Mouse (Mus musculus): ENCODE data around the gene Fam20c. TPM values are rescaled to one million over a fixed set of nuclear protein-coding genes. Genes with fewer than 3 reads are reported as not detected.

Gene Fam20c
- polyA plus RNA-seq, 1 experiment from 2014 or later, result 5.4 TPM

DNA sequence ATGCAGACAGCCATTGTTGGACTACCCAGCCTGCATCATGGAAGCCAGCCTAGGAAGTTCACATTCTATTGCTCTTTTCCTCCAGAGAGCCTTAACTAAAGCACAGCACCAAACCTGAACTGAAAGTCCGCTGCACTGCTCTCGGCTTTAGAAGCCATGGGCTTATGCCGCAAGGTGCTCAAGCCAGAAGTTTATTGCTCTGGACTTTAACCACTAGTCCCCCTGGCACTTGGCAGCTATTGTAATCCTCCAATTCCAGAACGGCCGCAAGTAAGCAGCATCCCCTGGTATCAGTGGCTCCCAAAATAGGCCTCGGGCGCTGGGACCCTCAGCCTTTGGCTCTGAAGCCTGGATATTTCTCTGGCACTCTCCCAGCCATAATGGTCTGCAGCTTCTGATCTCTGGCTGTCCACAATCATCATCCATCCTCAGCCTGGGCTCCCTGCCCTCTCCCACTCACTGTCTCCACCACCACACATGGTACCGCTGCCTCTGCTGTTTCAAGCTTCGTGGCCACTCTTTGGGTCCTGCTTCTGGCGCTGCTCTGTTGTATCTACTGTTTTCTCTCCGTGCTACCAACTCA, 20.9 kb upstream of the Fam20c start:
- Histone ChIP-seq H3K27ac (ENCODE audit: low read length) (peak overlapping the region; percentile 85), H3K9ac (ENCODE audit: low read length) (no peak overlapping the region), H3K27me3 (ENCODE audit: control insufficient read depth, insufficient read depth, low read length) (no peaks in the 10 kb centered on the region), H3K4me3 (ENCODE audit: low read length) (peak overlapping the region; percentile 5; the same call in 1 of the 2 replicates), H3K4me2 (ENCODE audit: low read depth, low read length) (peak overlapping the region; percentile 43), H3K36me3 (ENCODE audit: control insufficient read depth, insufficient read depth) (no peaks in the 10 kb centered on the region), H3K9me3 (replicated peaks; ENCODE audit: control insufficient read depth, low read length) (no peaks in the 10 kb centered on the region; the same call in 1 of the 2 replicates), H3K4me1 (ENCODE audit: control insufficient read depth, insufficient read depth, low read length) (peaks cover 12% of the 10 kb centered on the region)
- WGBS, result 49% methylated on average over 11 of the region's 11 CpGs
- peak; percentile 78 for ATAC-seq (replicated peaks; ENCODE audit: extremely low read depth, insufficient read depth, low FRiP score)

GRCm38 (mm10) chr5:138734018-138734417, 20.3 kb upstream of the Fam20c start:
- Histone ChIP-seq H3K4me1 (ENCODE audit: control insufficient read depth, insufficient read depth, low read length) (peaks cover 12% of the 10 kb centered on the region), H3K9me3 (replicated peaks; ENCODE audit: control insufficient read depth, low read length) (no peaks in the 10 kb centered on the region; the same call in 1 of the 2 replicates), H3K36me3 (ENCODE audit: control insufficient read depth, insufficient read depth) (no peaks in the 10 kb centered on the region), H3K9ac (ENCODE audit: low read length) (no peak overlapping the region), H3K27ac (ENCODE audit: low read length) (peak overlapping the region; percentile 85), H3K4me2 (ENCODE audit: low read depth, low read length) (peak overlapping the region; percentile 43), H3K27me3 (ENCODE audit: control insufficient read depth, insufficient read depth, low read length) (no peaks in the 10 kb centered on the region), H3K4me3 (ENCODE audit: low read length) (peak overlapping the region; percentile 5; the same call in 1 of the 2 replicates)
- peak; percentile 54 for ATAC-seq (replicated peaks; ENCODE audit: extremely low read depth, insufficient read depth, low FRiP score)
- WGBS, result 76% methylated on average over 14 of the region's 18 CpGs

DNA sequence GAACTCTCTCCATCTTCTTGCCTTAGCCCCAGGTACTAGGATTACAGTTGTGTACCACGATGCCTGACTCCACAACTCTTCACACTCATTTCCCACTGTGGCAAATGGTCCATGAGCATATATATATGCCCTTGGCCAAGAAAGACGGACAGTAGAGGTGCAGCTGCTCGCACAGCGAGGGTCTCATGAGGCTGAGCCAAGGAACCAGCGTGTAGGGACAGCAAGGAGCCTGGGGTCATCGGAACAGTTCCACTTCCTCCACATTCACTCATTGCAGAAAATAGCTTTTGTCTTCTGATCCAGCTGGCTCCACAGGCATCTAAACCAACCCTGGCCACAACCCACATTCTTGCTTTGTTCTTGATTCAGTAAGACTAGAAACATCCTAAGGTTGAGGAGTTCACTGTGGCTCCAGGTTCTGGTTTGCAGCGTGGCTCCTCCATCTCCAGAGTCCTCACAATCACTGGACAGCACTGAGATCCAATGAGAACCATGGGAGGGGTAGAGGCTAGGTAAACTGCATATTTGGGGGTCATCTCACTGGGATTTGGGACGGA, 19.0 kb upstream of the Fam20c start:
- ATAC-seq (replicated peaks; ENCODE audit: extremely low read depth, insufficient read depth, low FRiP score), result no peak
- no peak overlapping the region for H3K4me2 ChIP-seq (ENCODE audit: low read depth, low read length)
- H3K4me1 ChIP-seq (ENCODE audit: control insufficient read depth, insufficient read depth, low read length), result peaks cover 12% of the 10 kb centered on the region
- no peak overlapping the region for H3K4me3 ChIP-seq (ENCODE audit: low read length)
- 86% methylated on average over 8 of the region's 8 CpGs for WGBS
- no peaks in the 10 kb centered on the region for H3K36me3 ChIP-seq (ENCODE audit: control insufficient read depth, insufficient read depth)
- H3K9me3 ChIP-seq (replicated peaks; ENCODE audit: control insufficient read depth, low read length), result peaks cover 5% of the 10 kb centered on the region; the same call in 1 of the 2 replicates
- no peak overlapping the region for H3K27ac ChIP-seq (ENCODE audit: low read length)
- H3K9ac ChIP-seq (ENCODE audit: low read length), result no peak overlapping the region
- H3K27me3 ChIP-seq (ENCODE audit: control insufficient read depth, insufficient read depth, low read length), result no peaks in the 10 kb centered on the region

DNA sequence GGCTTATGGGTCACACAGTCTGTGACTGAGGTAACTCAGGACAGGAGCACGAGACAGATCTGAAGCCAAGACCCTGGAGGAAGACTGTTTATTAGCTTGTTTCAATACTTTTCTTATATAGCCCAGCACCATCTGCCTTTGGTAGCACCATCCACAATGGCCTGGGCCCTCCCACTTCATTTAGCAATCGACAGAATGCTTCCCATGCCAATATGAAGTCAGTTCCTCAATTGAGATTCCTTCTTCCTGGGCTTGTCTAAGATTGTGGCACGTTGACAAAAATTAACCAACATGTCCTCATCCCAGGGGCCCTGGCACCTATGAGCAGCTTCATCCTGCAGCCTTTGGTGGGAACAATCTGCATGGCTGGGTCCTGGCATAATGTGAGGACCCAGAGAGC, 14.2 kb upstream of the Fam20c start:
- no peak overlapping the region for H3K9ac ChIP-seq (ENCODE audit: low read length)
- no peaks in the 10 kb centered on the region for H3K27me3 ChIP-seq (ENCODE audit: control insufficient read depth, insufficient read depth, low read length)
- H3K4me3 ChIP-seq (ENCODE audit: low read length), result no peak overlapping the region
- no peak overlapping the region for H3K4me2 ChIP-seq (ENCODE audit: low read depth, low read length)
- 75% methylated on average over 3 of the region's 3 CpGs for WGBS
- no peak for ATAC-seq (replicated peaks; ENCODE audit: extremely low read depth, insufficient read depth, low FRiP score)
- H3K36me3 ChIP-seq (ENCODE audit: control insufficient read depth, insufficient read depth), result no peaks in the 10 kb centered on the region
- peaks cover 2% of the 10 kb centered on the region; the same call in 1 of the 2 replicates for H3K4me1 ChIP-seq (ENCODE audit: control insufficient read depth, insufficient read depth, low read length)
- H3K9me3 ChIP-seq (replicated peaks; ENCODE audit: control insufficient read depth, low read length), result peaks cover 5% of the 10 kb centered on the region; the same call in 1 of the 2 replicates
- no peak overlapping the region for H3K27ac ChIP-seq (ENCODE audit: low read length)

DNA sequence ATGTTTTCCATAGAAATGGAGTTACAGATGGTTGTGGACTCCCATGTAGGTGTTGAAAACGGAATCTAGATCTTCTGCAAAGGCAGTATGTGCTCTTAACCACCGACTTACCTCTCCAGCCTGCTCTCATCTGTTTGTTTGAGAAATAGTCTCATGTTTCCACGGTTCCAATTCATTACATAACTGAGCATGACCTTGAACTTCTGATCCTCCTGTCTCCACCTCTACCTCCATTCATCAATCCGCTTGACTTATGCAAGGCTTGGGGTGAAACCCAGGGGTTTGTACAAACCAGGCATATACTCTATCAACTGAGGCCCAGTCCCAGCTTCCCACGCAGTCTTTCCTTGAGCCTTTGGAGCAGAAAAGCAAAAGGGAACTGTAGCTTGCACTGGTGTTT, 12.8 kb upstream of the Fam20c start:
- H3K4me3 ChIP-seq (ENCODE audit: low read length), result no peak overlapping the region
- no peak overlapping the region for H3K4me2 ChIP-seq (ENCODE audit: low read depth, low read length)
- WGBS, result 76% methylated on average over 5 of the region's 5 CpGs
- no peak for ATAC-seq (replicated peaks; ENCODE audit: extremely low read depth, insufficient read depth, low FRiP score)
- H3K27ac ChIP-seq (ENCODE audit: low read length), result no peak overlapping the region
- no peaks in the 10 kb centered on the region for H3K4me1 ChIP-seq (ENCODE audit: control insufficient read depth, insufficient read depth, low read length)
- H3K36me3 ChIP-seq (ENCODE audit: control insufficient read depth, insufficient read depth), result no peaks in the 10 kb centered on the region
- H3K27me3 ChIP-seq (ENCODE audit: control insufficient read depth, insufficient read depth, low read length), result no peaks in the 10 kb centered on the region
- no peak overlapping the region for H3K9ac ChIP-seq (ENCODE audit: low read length)
- H3K9me3 ChIP-seq (replicated peaks; ENCODE audit: control insufficient read depth, low read length), result peaks cover 5% of the 10 kb centered on the region; the same call in 1 of the 2 replicates

DNA sequence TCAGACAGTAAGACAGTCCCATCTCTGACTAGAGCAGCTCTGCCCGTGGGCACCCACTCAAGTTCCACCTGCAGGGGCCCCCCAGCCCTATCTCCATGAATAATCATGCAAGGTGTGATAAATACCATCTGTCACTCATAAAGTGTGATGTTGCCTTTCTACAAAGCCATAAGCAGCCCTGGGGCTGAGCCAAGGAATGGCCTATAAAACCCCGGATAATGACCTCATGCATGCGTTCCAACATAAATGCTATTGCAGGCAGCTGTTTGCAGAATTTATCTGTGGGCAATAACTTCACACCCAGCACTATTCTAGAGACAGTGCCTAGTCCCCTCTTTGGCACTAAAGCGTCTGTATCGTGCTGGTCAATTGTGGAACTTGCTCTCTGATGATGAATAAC, 12.0 kb upstream of the Fam20c start:
- no peaks in the 10 kb centered on the region for H3K4me1 ChIP-seq (ENCODE audit: control insufficient read depth, insufficient read depth, low read length)
- ATAC-seq (replicated peaks; ENCODE audit: extremely low read depth, insufficient read depth, low FRiP score), result no peak
- H3K4me2 ChIP-seq (ENCODE audit: low read depth, low read length), result no peak overlapping the region
- H3K27me3 ChIP-seq (ENCODE audit: control insufficient read depth, insufficient read depth, low read length), result no peaks in the 10 kb centered on the region
- H3K9ac ChIP-seq (ENCODE audit: low read length), result no peak overlapping the region
- peaks cover 5% of the 10 kb centered on the region; the same call in 1 of the 2 replicates for H3K9me3 ChIP-seq (replicated peaks; ENCODE audit: control insufficient read depth, low read length)
- H3K36me3 ChIP-seq (ENCODE audit: control insufficient read depth, insufficient read depth), result no peaks in the 10 kb centered on the region
- H3K27ac ChIP-seq (ENCODE audit: low read length), result no peak overlapping the region
- 57% methylated on average over 5 of the region's 5 CpGs for WGBS
- H3K4me3 ChIP-seq (ENCODE audit: low read length), result no peak overlapping the region

GRCm38 (mm10) chr5:138743631-138744030, 10.7 kb upstream of the Fam20c start:
- peaks cover 5% of the 10 kb centered on the region; the same call in 1 of the 2 replicates for H3K9me3 ChIP-seq (replicated peaks; ENCODE audit: control insufficient read depth, low read length)
- no peak overlapping the region for H3K4me2 ChIP-seq (ENCODE audit: low read depth, low read length)
- no peak overlapping the region for H3K4me3 ChIP-seq (ENCODE audit: low read length)
- no peaks in the 10 kb centered on the region for H3K4me1 ChIP-seq (ENCODE audit: control insufficient read depth, insufficient read depth, low read length)
- H3K9ac ChIP-seq (ENCODE audit: low read length), result no peak overlapping the region
- H3K27ac ChIP-seq (ENCODE audit: low read length), result no peak overlapping the region
- H3K27me3 ChIP-seq (ENCODE audit: control insufficient read depth, insufficient read depth, low read length), result no peaks in the 10 kb centered on the region
- ATAC-seq (replicated peaks; ENCODE audit: extremely low read depth, insufficient read depth, low FRiP score), result no peak
- H3K36me3 ChIP-seq (ENCODE audit: control insufficient read depth, insufficient read depth), result no peaks in the 10 kb centered on the region
- WGBS, result 41% methylated on average over 2 of the region's 2 CpGs

DNA sequence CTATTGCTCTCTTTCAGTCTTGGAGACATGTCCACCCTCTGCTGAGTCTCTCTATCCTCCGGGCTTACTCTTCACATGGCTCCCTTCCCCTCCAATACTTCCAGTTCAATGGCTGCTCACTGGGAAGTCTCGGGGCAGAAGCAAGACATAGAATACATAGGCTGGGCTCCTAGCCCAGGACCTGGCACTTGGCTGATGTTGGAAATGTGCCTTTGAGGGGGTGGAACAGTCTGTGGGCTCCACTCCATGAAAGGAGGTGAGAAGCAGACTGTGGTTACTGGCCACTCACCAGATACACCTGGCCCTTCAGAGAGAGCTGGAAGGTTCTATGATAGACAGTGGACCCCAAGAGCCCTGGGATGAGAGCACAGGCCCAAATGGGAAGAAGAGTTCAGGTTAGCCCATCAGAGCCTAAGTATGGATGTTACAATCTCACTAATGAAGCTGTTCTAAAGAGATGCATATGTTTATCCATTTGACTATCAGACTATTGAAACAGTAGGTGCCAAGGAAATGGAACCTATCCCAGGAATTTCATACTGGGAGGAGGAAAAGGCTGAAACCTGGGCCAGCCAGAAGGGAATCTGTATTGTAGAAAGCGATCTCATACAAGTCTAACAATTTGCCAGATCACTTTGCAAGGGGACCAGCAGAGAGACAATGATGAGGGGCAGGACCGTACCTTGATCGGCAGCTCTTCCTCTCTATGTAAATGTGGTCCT, 8.8 kb upstream of the Fam20c start:
- no peak for ATAC-seq (replicated peaks; ENCODE audit: extremely low read depth, insufficient read depth, low FRiP score)
- 91% methylated on average over 5 of the region's 5 CpGs for WGBS
- H3K4me1 ChIP-seq (ENCODE audit: control insufficient read depth, insufficient read depth, low read length), result no peaks in the 10 kb centered on the region
- no peaks in the 10 kb centered on the region for H3K36me3 ChIP-seq (ENCODE audit: control insufficient read depth, insufficient read depth)
- no peaks in the 10 kb centered on the region for H3K27me3 ChIP-seq (ENCODE audit: control insufficient read depth, insufficient read depth, low read length)
- no peaks in the 10 kb centered on the region for H3K9me3 ChIP-seq (replicated peaks; ENCODE audit: control insufficient read depth, low read length)
- H3K9ac ChIP-seq (ENCODE audit: low read length), result no peak overlapping the region
- no peak overlapping the region for H3K4me2 ChIP-seq (ENCODE audit: low read depth, low read length)
- no peak overlapping the region for H3K4me3 ChIP-seq (ENCODE audit: low read length)
- H3K27ac ChIP-seq (ENCODE audit: low read length), result no peak overlapping the region

GRCm38 (mm10) chr5:138753269-138753668, 1.0 kb upstream of the Fam20c start:
- no peak for ATAC-seq (replicated peaks; ENCODE audit: extremely low read depth, insufficient read depth, low FRiP score)
- Histone ChIP-seq H3K9me3 (replicated peaks; ENCODE audit: control insufficient read depth, low read length) (no peaks in the 10 kb centered on the region), H3K4me3 (ENCODE audit: low read length) (no peak overlapping the region), H3K9ac (ENCODE audit: low read length) (peak overlapping the region; percentile 91), H3K4me1 (ENCODE audit: control insufficient read depth, insufficient read depth, low read length) (peaks cover 23% of the 10 kb centered on the region), H3K27ac (ENCODE audit: low read length) (no peak overlapping the region), H3K27me3 (ENCODE audit: control insufficient read depth, insufficient read depth, low read length) (peaks cover 29% of the 10 kb centered on the region), H3K4me2 (ENCODE audit: low read depth, low read length) (peak overlapping the region; percentile 95), H3K36me3 (ENCODE audit: control insufficient read depth, insufficient read depth) (no peaks in the 10 kb centered on the region)
- 72% methylated on average over 4 of the region's 4 CpGs for WGBS

All from heart, embryonic 16.5 days (tissue).